Mouse (Mus musculus) MEL (cell line): ENCODE results near the gene Trpm3. TPM values are rescaled to one million over a fixed set of nuclear protein-coding genes. Genes with fewer than 3 reads are reported as not detected.
A peak's percentile ranks its signal among the peaks of the same experiment; 100 is the strongest.

Experiments
- DNase-seq: peaks from one replicate; pipeline ENCODE4 v3.0.0; 2011; ENCODE audit warnings: low read depth, low spot score
- H3K27ac ChIP-seq: 2 replicates; pipeline ENCODE4 v1.5.1; 2012; ENCODE audit warnings: low read depth, mild to moderate bottlenecking, control low read depth, low read length, moderate library complexity; ENCODE audit not compliant: control insufficient read depth
- H3K27me3 ChIP-seq, 2 experiments: fragments of 150-350 bp in 1 of 2; sonication (generic) in 1 of 2; 2 replicates each; pipeline ENCODE4 v1.6.1; 2012; ENCODE audit warnings: low read length in 2 of 2, mild to moderate bottlenecking in 2 of 2, improper control_type of control experiment in 1 of 2, moderate library complexity in 1 of 2; ENCODE audit not compliant: insufficient read depth in 2 of 2, control insufficient read depth in 1 of 2
- H3K36me3 ChIP-seq, 2 experiments: 2 replicates each; pipeline ENCODE4 v1.6.1; 2012 to 2014; ENCODE audit warnings: low read length in 2 of 2, improper control_type of control experiment in 1 of 2, inconsistent platforms in 1 of 2, mild to moderate bottlenecking in 1 of 2; ENCODE audit not compliant: insufficient read depth in 2 of 2, control insufficient read depth in 1 of 2
- H3K4me1 ChIP-seq, 2 experiments: fragments of 150-350 bp in 1 of 2; sonication (generic) in 1 of 2; 2 replicates each; pipeline ENCODE4 v1.6.1; 2012; ENCODE audit warnings: low read length in 2 of 2, improper control_type of control experiment in 1 of 2, mild to moderate bottlenecking in 1 of 2; ENCODE audit not compliant: insufficient read depth in 2 of 2, control insufficient read depth in 1 of 2
- H3K4me3 ChIP-seq, 2 experiments: fragments of 150-350 bp in 1 of 2; sonication (generic) in 1 of 2; 2 replicates each; pipeline ENCODE4 v1.5.1; 2012; ENCODE audit warnings: low read depth in 2 of 2, low read length in 2 of 2, mild to moderate bottlenecking in 2 of 2, moderate library complexity in 2 of 2, control low read depth in 1 of 2, improper control_type of control experiment in 1 of 2; ENCODE audit not compliant: control insufficient read depth in 1 of 2, insufficient read depth in 1 of 2
- H3K79me2 ChIP-seq: 2 replicates; pipeline ENCODE4 v1.6.1; 2012; ENCODE audit warnings: mild to moderate bottlenecking, low read length, moderate library complexity; ENCODE audit not compliant: control insufficient read depth, poor library complexity, insufficient read depth
- H3K9ac ChIP-seq: 2 replicates; pipeline ENCODE4 v1.6.1; 2012; ENCODE audit warnings: low read depth, mild to moderate bottlenecking, control low read depth, low read length, moderate library complexity; ENCODE audit not compliant: control insufficient read depth, poor library complexity, severe bottlenecking
- H3K9me3 ChIP-seq: fragments of 150-350 bp; sonication (generic); replicated peaks from 2 replicates; pipeline ENCODE4 v1.6.1; 2012; ENCODE audit warnings: mild to moderate bottlenecking, low read length, improper control_type of control experiment, moderate library complexity; ENCODE audit not compliant: insufficient read depth
- CHD2 ChIP-seq: IDR thresholded peaks from 2 replicates; pipeline ENCODE4 v1.6.1; 2011; ENCODE audit warnings: low read length, improper control_type of control experiment
- CTCF ChIP-seq, 3 experiments: IDR thresholded peaks in 2 of 3; conservative IDR thresholded peaks in 1 of 3; 2 replicates each; pipeline ENCODE4 v1.5.1; 2011 to 2012; ENCODE audit warnings: low read length in 3 of 3, low read depth in 2 of 3, mild to moderate bottlenecking in 2 of 3, improper control_type of control experiment in 1 of 3, inconsistent platforms in 1 of 3, mixed read lengths in 1 of 3, moderate library complexity in 1 of 3; ENCODE audit not compliant: control insufficient read depth in 1 of 3, insufficient read depth in 1 of 3, poor library complexity in 1 of 3, severe bottlenecking in 1 of 3
- ELF1 ChIP-seq: IDR thresholded peaks from 2 replicates; pipeline ENCODE4 v1.6.1; 2014; ENCODE audit warnings: low read depth, mild to moderate bottlenecking, inconsistent platforms, low read length, improper control_type of control experiment, moderate library complexity
- ETS1 ChIP-seq: IDR thresholded peaks from 2 replicates; pipeline ENCODE4 v1.6.1; 2012; ENCODE audit warnings: low read depth, mild to moderate bottlenecking, inconsistent platforms, low read length, improper control_type of control experiment, moderate library complexity
- GABPA ChIP-seq: IDR thresholded peaks from 2 replicates; pipeline ENCODE4 v1.6.1; 2012; ENCODE audit warnings: low read depth, mild to moderate bottlenecking, inconsistent platforms, low read length, improper control_type of control experiment, moderate library complexity
- JUND ChIP-seq: IDR thresholded peaks from 2 replicates; pipeline ENCODE4 v1.6.1; 2011; ENCODE audit warnings: low read depth, mild to moderate bottlenecking, improper control_type of control experiment, low read length
- KAT2A ChIP-seq: conservative IDR thresholded peaks from 2 replicates; pipeline ENCODE4 v1.6.1; 2012; ENCODE audit warnings: low read depth, low read length, improper control_type of control experiment, inconsistent platforms
- MAFK ChIP-seq: IDR thresholded peaks from 2 replicates; pipeline ENCODE4 v1.6.1; 2011; ENCODE audit warnings: low read depth, mild to moderate bottlenecking, low read length, improper control_type of control experiment, borderline replicate concordance
- MYB ChIP-seq: IDR thresholded peaks from 2 replicates; pipeline ENCODE4 v1.6.1; 2011; ENCODE audit warnings: mild to moderate bottlenecking, low read depth, low read length, improper control_type of control experiment
- MYC ChIP-seq: IDR thresholded peaks from 2 replicates; pipeline ENCODE4 v1.6.1; 2011; ENCODE audit warnings: low read depth, mild to moderate bottlenecking, low read length, improper control_type of control experiment, moderate library complexity
- RAD21 ChIP-seq: IDR thresholded peaks from 2 replicates; pipeline ENCODE4 v1.6.1; 2011; ENCODE audit warnings: mild to moderate bottlenecking, low read depth, low read length, improper control_type of control experiment
- RCOR1 ChIP-seq: IDR thresholded peaks from 2 replicates; pipeline ENCODE4 v1.6.1; 2012; ENCODE audit warnings: low read depth, mild to moderate bottlenecking, inconsistent platforms, low read length, improper control_type of control experiment
- SIN3A ChIP-seq: IDR thresholded peaks from 2 replicates; pipeline ENCODE4 v1.6.1; 2012; ENCODE audit warnings: low read length, improper control_type of control experiment, inconsistent platforms
- SMC3 ChIP-seq: IDR thresholded peaks from 2 replicates; pipeline ENCODE4 v1.6.1; 2011; ENCODE audit warnings: low read depth, low read length, improper control_type of control experiment
- TAL1 ChIP-seq: IDR thresholded peaks from 2 replicates; pipeline ENCODE4 v1.6.1; 2012; ENCODE audit warnings: mild to moderate bottlenecking, inconsistent platforms, low read length, moderate library complexity, mixed read lengths
- TBP ChIP-seq: IDR thresholded peaks from 2 replicates; pipeline ENCODE4 v1.8.0; 2011; ENCODE audit warnings: low read depth, low read length, improper control_type of control experiment
- TCF12 ChIP-seq: IDR thresholded peaks from 2 replicates; pipeline ENCODE4 v1.6.1; 2014; ENCODE audit warnings: low read depth, mild to moderate bottlenecking, inconsistent platforms, low read length, improper control_type of control experiment, moderate library complexity
- ZC3H11A ChIP-seq: IDR thresholded peaks from 2 replicates; pipeline ENCODE4 v1.6.1; 2012; ENCODE audit warnings: low read depth, mild to moderate bottlenecking, inconsistent platforms, low read length, improper control_type of control experiment
- polyA plus RNA-seq, 2 experiments: library from polyadenylated mRNA; stranded (reverse) in 1 of 2; unstranded in 1 of 2; fragments of >175 nt in 1 of 2; fragments of >200 nt in 1 of 2; gene quantifications; 2 replicates each; pipeline versions ENCODE4 v1.2.1 to v1.2.4; 2012; ENCODE audit warnings: low replicate concordance in 2 of 2, low read depth in 1 of 2; ENCODE audit not compliant: insufficient read length in 2 of 2, insufficient read depth in 1 of 2, missing spikeins in 1 of 2
- total RNA-seq: library from RNA; depleted of rRNA; stranded (reverse); fragments of 300-350 nt; gene quantifications from 2 replicates; pipeline ENCODE4 v1.2.3, GENCODE M21; 2012

Trpm3 gene
- total and polyA plus RNA-seq, 3 experiments: not detected

GRCm38 (mm10) chr19:22883744-22884317, 745.0 kb downstream of the Trpm3 start:
- no peaks in the 10 kb centered on the region for H3K79me2 ChIP-seq
- no peak overlapping the region for H3K4me3 ChIP-seq
- H3K36me3 ChIP-seq: no peaks in the 10 kb centered on the region
- TF ChIP-seq SMC3 (peak; percentile 47), MYC (0 out of 2 replicates have a peak, but pooled peaks have one; percentile 33), CTCF (IDR thresholded peaks at IDR 0.05 in 2 of 3, conservative IDR thresholded peaks at IDR 0.05 in 1 of 3; ENCODE audit: control insufficient read depth in 1 of 3, insufficient read depth in 1 of 3, low read depth in 2 of 3, low read length in 3 of 3, poor library complexity in 1 of 3, severe bottlenecking in 1 of 3) (peak; percentile 35 to 66 (median 56)), JUND (no peak), RAD21 (peak; percentile 61)
- TF ChIP-seq, all 39 proteins: peak for 4
- no peak overlapping the region for H3K27ac ChIP-seq
- no peak overlapping the region for H3K9ac ChIP-seq
- peak; percentile 53 for DNase-seq
- H3K9me3 ChIP-seq: no peaks in the 10 kb centered on the region
- no peaks in the 10 kb centered on the region for H3K4me1 ChIP-seq
- no peaks in the 10 kb centered on the region for H3K27me3 ChIP-seq

GRCm38 (mm10) chr19:22884357-22884756, 745.5 kb downstream of the Trpm3 start:
- no peak overlapping the region for H3K4me3 ChIP-seq
- no peaks in the 10 kb centered on the region for H3K36me3 ChIP-seq
- TF ChIP-seq JUND (no peak), CTCF (IDR thresholded peaks at IDR 0.05 in 2 of 3, conservative IDR thresholded peaks at IDR 0.05 in 1 of 3; ENCODE audit: control insufficient read depth in 1 of 3, insufficient read depth in 1 of 3, low read depth in 2 of 3, low read length in 3 of 3, poor library complexity in 1 of 3, severe bottlenecking in 1 of 3) (0 out of 6 replicates have a peak, but pooled peaks of 1 of the 3 experiments have one; percentile 2)
- TF ChIP-seq, all 39 proteins: peak for 1
- Histone ChIP-seq H3K9me3 (no peaks in the 10 kb centered on the region), H3K79me2 (no peaks in the 10 kb centered on the region), H3K4me1 (no peaks in the 10 kb centered on the region), H3K9ac (no peak overlapping the region), H3K27me3 (no peaks in the 10 kb centered on the region), H3K27ac (no peak overlapping the region)
- no peak for DNase-seq

GRCm38 (mm10) chr19:22885051-22885450, 746.2 kb downstream of the Trpm3 start:
- Histone ChIP-seq H3K9me3 (no peaks in the 10 kb centered on the region), H3K4me1 (no peaks in the 10 kb centered on the region), H3K79me2 (no peaks in the 10 kb centered on the region)
- TF ChIP-seq ELF1 (no peak), ETS1 (no peak), ZC3H11A (no peak), TAL1 (no peak), CTCF (IDR thresholded peaks at IDR 0.05 in 2 of 3, conservative IDR thresholded peaks at IDR 0.05 in 1 of 3; ENCODE audit: control insufficient read depth in 1 of 3, insufficient read depth in 1 of 3, low read depth in 2 of 3, low read length in 3 of 3, poor library complexity in 1 of 3, severe bottlenecking in 1 of 3) (no peak), SIN3A (no peak), GABPA (no peak), TCF12 (no peak), MAFK (no peak), TBP (no peak), CHD2 (no peak), RAD21 (no peak), SMC3 (no peak), RCOR1 (no peak), MYB (no peak), KAT2A (no peak)
- TF ChIP-seq, all 39 proteins: peak for 0
- Histone ChIP-seq H3K36me3 (no peaks in the 10 kb centered on the region), H3K27ac (no peak overlapping the region), H3K27me3 (no peaks in the 10 kb centered on the region), H3K4me3 (no peak overlapping the region), H3K9ac (no peak overlapping the region)
- no peak for DNase-seq
